Mouse (Mus musculus): ENCODE results near the gene Vmn2r114.
"Not testable (repeated sequence)": the region's sequence is repeated elsewhere in the genome, so short reads cannot be mapped to it uniquely, and the experiment has no call there.

- not testable (repeated sequence) for TF ChIP-seq CTCF (IDR thresholded peaks at IDR 0.05; ENCODE audit: insufficient read depth, low read length); POLR2A (IDR thresholded peaks at IDR 0.05; ENCODE audit: borderline replicate concordance, extremely low read depth, low read depth, low read length)
These were observed 31.1 kb upstream of the Vmn2r114 start, which contains the start of gene Vmn2r115 for GRCm38 (mm10) chr17:23343441-23343840.

All from lung, adult 2 months (tissue).